Mouse (Mus musculus) 416B (cell line): ENCODE measurements around the gene 3110040N11Rik.
"Not testable (repeated sequence)": the region's sequence is repeated elsewhere in the genome, so short reads cannot be mapped to it uniquely, and the experiment has no call there.

ENCODE experiments used
- DNase-seq: peaks from one replicate; pipeline ENCODE4 v3.0.0; 2011; ENCODE audit warnings: low read depth

3110040N11Rik gene

DNA sequence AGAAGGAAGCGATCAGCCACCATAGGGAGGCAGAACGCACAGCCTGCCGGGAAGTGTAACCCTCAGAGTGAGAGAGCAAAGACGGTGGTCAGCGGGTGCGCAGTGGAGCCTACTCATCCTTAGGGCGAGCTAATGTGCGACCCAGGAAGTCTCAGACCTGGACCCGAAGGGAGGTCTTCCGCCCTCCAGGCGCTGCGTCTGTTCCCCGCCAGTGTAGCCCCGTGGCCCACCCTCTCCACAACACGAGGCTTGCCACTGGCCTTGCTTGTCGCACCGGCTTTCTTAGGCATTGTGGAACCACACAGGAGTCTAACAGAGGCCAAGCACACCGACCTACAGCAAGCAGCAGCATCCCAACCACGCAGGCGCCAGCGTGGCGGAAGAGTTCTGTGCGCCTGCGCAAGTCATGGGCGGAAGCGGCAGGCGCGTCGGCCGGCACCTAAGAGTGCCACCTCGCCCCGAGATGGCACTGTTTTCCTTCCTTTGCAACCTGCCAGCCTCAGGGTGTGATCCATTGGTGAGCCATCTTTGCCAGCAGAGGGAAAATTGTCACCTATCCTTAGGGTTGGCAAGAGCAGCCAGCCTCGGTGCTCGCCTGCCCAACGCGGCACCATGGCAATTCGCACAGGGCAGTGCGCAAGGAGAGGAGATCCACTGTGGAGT lies at the start of gene 3110040N11Rik:
Gene 3110040N11Rik (minus strand): TSS at position 384 of the 663 bp plus-strand sequence.
- peak; percentile 95 for DNase-seq

DNA sequence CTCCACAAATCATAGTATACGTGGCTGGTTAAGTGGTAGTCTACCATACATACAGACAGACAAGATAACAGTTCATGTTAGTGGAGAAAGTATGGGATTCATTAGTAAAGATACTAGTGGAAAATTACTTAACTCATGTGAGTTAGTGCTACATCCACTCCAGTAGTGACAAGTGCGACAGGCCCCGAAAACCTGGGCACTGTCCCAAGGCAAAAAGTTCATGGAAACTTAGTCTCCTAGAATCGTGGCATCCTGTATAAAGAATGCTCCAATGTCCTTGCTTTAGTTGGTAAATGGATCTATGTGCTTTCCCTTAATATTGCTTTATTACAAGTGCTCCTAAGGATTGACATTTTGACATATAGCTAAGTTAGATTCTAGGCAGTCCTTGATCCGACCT lies 48.5 kb upstream of the 3110040N11Rik start:
- not testable (repeated sequence) for DNase-seq

DNA sequence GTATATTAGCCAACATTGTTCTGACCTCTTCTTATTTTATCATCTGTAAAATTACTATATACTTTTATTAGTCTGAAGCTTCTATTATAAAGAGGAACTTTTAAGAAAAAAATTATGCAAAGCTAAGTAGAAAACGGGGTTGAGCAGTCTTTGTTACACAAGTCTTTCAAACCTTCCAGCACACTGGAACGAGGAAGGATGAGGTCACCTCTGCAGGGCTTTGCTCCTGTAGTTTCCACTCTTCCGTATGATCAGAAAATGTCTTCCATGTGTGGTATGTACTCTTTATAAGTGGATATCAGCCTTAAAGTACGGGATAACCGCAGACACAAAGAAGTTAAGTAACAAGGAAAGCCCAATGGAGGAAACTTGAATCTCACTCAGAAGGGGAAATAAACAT lies 46.2 kb upstream of the 3110040N11Rik start:
- DNase-seq = no peak

DNA sequence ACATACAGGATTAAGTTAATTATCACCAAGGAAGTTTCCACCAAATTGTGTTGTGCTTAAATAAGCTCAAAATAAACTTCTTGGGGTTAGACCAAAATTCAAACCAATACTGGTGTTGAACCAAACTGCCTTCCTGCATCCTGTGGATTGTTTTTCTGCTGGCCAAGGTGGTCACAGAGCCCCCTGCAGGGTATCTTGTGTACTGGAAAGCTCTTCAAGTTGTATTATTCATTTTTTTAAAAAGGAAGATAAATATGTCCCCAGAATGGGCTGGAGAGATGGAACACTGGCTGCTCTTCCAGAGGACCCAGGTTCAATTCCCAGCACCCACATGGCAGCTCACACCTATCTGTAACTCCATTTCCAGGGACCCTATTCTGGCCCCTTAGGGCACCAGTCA lies 45.6 kb upstream of the 3110040N11Rik start:
- peak; percentile 26 for DNase-seq

DNA sequence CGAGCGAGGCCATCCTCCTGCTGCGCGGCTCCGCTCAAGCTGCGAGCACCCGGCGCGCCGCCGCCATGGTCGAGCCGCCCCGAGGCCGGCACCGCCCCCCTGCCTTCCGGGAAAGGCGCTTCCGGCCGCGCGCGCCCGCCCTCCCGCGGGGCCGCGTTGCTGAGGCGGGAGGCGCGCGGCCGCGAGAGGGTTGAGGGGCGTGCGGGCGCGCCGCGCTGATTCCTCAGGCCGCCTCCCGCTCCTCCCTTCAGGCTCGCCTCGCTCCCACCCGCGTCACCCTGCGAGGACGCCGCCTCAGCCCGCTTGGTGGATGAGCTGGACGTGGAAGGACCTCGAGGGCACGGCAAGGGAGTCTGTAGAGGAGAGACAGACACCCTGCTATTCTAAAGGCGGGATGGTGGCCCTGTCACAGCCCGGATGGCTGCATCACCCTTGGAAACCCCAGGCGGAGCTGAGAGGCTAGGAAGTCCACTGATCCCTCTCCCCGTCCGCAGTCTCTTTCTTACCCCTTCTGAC lies 40.2 kb upstream of the 3110040N11Rik start, which contains the start of gene Btbd1:
Gene Btbd1 (minus strand): TSS at position 53 of the 516 bp plus-strand sequence.
- DNase-seq = peak; percentile 50

DNA sequence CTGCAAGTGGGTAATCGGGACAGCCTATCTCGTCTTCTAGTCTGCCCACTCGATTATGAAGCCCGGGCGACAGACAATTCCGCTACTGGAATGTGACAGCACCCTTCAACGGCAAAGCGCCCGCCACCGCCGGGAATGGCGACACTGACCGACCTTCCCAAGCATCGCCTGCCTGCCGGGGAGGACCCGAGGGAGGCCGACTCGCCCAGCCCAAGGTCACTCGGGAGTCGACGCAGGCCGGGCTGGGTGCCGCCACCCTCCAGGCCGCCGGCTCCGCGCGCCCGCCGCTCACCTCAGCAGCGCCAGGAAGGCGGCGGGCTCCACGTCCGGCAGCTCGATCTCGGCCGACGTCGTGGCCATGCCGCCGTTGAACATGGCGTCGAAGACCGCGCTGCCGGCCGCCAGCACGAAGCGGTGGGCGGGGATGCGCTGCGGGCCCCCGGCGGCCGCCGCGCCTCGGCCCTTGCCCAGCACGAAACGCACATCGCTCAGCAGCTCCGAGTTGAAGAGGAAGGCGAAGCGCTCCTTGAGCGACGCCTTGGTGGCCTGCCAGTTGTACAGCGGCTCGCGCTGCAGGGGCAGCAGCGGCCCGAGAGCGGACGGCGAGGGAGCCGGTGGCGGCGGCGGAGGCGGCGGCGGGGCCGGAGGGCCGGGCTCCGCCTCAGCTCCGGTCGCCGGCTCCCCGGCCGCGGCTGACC lies 39.6 kb upstream of the 3110040N11Rik start:
- peak; percentile 21 for DNase-seq

DNA sequence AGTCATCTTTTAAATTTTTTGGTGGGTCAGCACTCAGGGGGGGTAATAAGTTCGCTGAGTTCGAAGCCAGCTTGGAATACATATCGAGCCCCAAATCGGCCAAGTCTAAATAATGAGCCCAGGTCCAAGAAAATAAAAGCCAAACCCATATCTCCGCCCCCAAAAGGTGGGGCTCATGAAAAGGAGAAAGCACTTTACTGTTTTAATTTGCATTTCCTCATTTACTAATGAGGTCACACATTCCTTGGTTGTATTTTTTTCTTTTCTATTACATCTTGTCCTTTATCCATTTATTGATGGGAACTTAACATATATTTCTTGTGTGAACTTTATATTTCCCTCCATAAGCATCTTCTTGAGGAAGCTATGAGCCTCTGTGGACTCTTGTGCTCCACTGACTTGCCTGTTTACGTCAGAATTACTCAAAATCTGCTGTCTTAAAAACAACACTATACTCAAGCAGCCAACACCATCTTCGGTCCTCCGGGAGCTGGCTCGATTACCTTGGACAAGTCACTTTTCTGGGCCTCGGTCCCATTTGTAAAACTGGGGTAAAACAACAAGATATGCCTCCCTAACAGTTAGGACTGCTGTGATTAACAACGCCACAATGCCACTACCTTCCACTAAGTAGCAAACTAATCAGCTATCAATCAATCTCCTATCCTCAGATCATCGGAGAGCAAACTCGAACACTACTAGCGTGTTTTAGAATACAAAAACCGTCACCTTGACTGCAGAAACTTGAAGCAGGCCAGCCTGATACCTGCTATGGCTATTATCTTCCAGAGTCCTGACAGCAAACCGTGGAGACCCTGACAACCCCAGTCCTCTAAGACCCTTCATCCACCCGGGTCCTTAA lies 38.8 kb upstream of the 3110040N11Rik start:
- peak; percentile 63 for DNase-seq

DNA sequence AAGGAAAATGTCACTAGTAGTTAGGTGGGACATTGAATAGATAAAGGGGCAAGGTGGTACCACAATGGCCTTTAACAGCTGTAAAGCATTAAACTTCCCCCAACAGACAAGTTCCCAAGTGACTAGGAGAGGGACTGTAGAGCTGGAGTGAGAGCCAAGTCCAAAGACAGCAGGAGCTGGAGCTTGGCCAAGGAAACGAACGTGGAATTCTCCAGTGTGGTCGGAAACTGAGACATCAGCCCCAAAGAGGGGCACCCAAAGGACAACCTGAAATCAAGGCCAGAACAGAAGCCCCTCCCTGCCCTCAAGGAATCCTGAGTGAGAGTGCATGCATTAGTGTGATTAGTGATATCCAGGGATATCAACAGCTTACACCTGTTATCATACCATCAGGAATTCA lies 36.1 kb upstream of the 3110040N11Rik start:
- no peak for DNase-seq

DNA sequence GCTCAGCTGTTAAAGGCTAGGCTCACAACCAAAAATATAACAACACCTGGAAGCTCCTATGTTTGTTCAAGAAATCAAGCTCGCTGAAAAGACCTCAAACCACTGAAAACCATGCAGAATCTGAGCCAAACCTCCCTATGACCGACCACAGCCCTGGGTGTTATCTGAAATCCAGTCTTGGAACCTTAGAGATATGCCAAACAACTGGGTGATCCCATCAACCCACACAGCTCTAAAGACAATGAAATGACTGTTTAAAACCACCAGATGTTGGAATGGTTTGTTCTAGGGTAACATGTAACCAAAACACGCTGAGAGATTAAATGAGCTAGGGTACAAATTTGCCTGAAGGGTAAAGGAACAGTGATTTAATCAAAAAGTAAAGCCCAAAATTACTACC lies 35.6 kb upstream of the 3110040N11Rik start:
- DNase-seq = no peak

DNA sequence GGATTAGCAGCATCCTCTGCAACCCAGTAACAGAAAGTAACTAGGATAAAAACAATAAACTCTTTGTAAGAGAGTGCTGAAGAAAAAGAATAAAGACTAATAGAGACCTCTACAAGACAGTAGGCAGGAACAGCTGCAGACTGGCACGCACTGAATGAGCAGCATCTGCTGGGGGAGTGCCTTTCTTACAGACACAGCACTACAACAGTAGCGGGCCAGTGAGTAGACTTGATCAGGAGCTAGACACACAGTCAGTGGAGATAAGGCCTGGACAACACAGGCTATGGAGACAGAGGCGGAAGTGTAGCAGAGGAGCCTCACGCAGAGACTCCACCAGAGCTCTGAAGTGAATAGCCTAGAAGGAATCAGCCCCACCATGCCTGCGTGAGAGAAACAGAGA lies 16.8 kb upstream of the 3110040N11Rik start:
- no peak for DNase-seq

DNA sequence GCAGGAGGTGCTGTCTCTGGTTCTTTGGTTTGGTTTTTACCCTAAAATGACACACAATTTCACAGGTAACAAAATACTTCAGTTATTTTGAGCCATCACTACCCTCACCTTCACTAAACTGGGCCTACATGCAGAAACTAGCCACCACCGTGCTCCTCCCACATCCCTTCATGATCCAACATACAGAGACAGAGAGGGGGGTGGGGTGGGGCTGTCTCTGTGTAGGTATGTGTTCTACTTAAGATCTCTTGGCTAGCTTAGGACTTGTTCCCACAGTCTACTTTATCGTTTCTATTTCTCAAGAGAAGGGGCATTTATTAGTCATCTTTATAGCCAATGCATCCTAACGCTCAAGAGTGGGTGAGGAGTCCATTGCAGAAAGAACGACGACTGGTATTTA lies 742 bp downstream of the 3110040N11Rik start:
- DNase-seq = peak; percentile 55

DNA sequence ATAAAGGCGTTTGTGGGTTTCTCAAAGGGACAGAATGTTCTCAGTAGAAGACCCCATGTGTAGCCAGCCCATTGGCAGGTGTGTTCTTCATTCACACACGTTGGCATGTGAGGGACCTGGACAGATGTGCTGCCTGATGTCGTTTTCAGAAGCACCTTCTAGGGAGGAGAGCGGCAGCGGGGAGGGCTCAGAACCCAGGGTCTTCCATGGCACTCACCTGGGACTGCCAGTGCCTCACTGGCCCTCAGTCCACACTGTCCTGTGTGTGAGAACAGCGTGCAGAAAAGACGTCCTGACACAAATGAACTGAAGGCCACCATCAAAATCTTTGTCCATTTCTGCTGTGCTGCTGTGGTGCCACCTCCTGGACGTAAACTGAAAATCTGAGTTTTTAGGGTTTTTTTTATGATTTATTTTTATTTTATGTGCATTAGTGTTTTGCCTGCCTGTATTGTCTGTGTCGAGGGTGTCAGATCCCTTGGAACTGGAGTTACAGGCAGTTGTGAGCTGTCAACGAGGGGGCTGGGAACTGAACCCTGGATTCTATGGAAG lies 11.5 kb downstream of the 3110040N11Rik start:
- peak; percentile 45 for DNase-seq

DNA sequence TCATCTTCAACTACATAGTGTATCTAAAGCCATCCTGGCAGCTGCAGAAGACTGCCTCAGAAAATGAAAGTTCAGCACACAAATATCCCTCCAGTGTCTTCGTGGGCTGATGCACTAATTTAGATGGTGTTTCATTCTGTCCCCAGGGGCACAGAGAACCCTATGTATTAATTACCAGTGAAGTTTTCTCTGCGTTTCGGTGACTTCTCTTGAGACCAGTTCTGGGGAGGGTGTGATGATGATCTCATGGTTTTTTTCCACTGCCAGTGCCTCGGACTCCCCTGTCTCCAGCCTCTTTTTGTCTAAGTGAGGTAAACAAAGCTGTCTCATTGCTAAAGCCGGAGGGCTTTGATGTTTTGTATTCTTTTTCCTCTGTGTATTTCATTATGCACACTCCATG lies 14.0 kb downstream of the 3110040N11Rik start:
- DNase-seq = no peak

DNA sequence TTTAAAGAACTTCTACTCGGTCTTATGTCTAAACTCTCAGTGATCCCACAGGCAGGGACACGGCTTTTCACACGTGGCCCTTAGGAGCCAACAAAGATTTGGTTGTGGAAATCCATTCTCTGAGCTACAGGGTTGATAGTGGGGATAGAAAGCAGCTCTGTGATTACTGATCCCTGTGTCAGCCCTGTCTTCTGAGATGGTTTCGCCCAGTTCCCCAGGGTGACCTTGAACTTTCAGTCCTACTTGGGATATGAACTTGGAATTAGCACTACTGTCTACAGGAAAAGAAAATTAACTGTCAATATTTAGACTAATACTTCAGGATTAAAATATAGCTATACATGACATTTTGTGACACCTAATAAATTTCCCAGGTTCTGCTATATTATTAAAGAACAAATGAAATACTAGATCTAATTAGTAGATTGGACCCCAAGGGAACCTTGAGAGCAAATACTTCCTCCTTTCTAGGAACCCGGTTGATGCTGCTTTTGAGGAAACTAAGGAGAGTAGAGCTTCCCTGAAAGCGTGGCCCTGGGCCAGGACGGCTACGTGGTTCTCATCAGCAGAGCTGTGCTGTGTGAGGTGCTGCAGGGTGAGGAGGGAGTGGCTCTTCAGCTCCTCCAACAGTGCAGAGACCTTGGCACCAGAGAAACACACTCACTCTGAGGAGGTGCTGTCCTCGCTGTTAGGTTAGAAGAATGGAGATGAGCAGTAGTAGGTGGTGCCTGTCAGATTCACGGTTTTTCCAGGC lies 16.3 kb downstream of the 3110040N11Rik start:
- DNase-seq = peak; percentile 45

DNA sequence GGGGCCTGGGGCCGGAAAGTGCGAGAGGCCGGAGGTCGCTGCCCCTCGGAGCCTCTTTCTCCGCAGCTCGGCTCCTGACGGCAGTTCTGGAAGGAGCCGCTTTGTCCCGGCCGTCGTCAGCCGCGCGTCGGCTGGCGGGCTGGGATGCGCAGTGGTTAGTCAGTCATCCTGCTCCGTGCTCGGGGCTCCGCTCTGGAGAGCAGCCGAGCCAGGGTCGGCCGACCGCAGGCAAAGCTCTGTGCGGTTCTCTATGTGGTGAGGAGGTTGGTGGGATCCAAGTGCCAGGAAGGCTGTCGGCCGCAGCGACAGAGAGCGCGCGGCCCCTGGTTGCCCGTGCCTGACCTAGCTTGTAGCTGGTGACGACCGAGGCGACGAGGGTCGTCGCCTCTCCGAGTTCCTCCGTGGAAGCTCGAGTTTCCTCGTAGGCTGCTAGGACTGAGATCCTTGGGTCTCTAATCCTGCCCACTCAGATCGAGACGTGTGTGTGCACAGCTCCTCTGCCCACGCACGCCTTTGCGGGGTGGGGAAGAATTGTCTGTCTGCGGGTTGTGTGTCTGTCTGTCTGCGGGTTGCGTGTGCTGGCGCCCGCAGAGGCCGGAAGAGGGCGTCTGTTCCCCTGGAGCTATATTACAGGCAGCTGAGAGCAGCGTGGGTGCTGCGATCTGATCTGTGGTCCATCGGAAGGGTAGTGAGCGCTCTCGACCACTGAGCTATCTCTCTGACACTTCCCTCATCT lies 26.0 kb downstream of the 3110040N11Rik start:
- peak; percentile 64 for DNase-seq

DNA sequence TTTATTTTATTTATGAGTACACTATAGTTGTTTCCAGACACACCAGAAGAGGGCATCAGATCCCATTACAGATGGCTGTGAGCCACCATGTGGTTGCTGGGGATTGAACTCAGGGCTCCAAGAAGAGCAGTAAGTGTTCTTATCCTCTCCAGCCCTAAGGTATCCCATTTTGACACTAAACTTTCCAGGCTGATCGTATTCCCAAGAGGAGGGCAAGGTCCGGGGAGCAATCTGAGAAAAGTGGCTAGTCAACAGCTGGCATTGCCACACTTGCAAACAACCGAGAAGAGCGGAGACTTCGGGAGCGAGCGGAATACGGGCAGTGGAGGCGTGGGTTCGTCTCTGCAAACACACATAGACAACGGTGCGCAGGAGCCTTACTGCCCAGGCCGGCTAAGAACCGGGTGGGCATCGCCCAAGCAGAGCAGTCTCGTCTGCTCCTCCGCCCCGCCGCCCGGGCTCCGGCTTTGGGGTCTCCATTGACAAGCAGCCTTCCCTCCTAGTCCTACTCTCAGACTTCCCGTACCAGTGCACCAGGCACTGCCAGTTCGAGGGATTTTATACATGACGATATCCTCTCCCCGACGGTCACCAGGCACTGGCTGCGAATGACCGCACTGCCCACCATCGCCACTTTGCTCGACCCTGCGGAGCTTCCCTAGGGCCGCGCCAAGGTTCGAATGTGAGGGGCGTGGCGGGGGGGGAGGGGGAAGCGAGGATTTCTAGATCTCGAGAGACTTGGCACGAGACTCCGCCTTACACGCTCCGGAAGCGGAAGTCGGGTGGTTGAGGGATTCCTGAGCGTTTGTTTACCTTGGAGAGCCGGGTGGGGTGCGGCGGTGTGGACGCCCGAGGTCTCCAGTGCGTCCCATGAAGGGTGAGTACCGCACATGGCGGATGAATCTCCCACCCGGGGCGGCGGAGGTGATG lies 26.8 kb downstream of the 3110040N11Rik start, which contains the start of gene Ramac:
Gene Ramac (plus strand): TSS at position 746 of the 930 bp plus-strand sequence.
- DNase-seq = peak; percentile 95

DNA sequence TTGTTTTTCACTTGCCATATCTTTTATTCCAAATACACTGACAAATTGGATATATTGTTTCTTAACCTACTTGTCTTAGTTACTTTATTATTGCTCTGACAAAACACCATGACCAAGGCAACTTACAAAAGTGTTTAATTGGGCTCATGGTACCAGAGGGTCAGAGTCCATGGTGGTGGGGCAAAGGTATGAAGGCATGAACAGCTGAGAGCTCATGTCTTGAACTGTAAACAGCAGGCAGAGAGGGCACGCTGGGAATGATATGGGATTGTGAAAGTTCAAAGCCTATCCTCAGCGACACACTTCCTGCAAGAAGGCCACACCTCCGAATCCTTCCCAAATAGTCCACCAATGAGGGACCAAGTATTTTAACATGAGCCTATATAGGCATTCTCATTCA lies 41.3 kb downstream of the 3110040N11Rik start:
- DNase-seq = no peak

DNA sequence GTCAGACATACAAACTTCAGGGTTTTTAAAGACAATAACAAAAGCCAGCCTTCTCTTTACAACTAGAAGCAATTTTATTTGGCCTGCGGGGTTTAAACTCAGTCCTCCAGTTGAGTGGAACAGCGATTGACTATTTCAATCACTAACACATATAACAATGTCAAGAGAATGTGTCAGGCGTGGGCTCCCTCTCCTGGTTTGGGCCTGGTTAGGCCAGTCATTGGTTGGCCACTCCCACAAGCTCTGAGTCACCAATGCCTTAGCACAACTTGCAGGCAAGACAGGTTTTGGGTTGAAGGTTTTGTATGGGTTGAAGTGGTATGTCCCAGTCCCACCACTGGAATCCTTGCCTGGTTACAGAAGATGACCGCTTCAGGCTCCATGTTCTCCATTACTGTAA lies 45.1 kb downstream of the 3110040N11Rik start:
- peak; percentile 90 for DNase-seq

DNA sequence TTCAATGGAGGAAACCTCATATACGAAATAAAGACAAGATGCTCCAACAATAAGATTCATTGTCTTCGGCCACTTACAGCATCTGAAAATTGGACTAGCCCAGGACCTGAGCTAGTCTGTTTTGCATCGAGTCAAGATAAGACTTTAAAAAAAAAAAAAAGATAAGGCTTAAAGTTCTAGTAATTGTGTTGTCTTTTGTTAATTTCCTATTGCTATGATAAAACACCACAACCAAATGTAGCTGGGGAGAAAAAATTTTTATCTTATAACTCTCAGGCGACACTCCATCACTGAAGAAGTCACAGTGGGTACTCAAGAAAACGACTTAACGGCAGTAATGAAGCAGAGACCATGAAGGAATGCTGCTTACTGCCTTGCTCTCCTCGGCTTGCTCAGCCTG lies 49.3 kb downstream of the 3110040N11Rik start:
- DNase-seq = no peak
